Mouse (Mus musculus) myocyte (in vitro differentiated cells): ENCODE results near the gene Rnf126.

Experiments
- E2F4 ChIP-seq: IDR thresholded peaks from one replicate; pipeline ENCODE4 v1.6.1; 2011; ENCODE audit warnings: mild to moderate bottlenecking, control low read depth, moderate library complexity; ENCODE audit not compliant: insufficient read depth
- MAX ChIP-seq: IDR thresholded peaks from one replicate; pipeline ENCODE4 v1.6.1; 2011; ENCODE audit warnings: low read depth, mild to moderate bottlenecking, control low read depth
- POLR2A ChIP-seq: IDR thresholded peaks from one replicate; pipeline ENCODE4 v1.6.1; 2011; ENCODE audit warnings: low read depth, mild to moderate bottlenecking, control low read depth, moderate library complexity; ENCODE audit not compliant: insufficient read length
- REST ChIP-seq: IDR thresholded peaks from one replicate; pipeline ENCODE4 v1.6.1; 2011; ENCODE audit warnings: mild to moderate bottlenecking, control low read depth, moderate library complexity; ENCODE audit not compliant: insufficient read depth, insufficient read length
- TCF12 ChIP-seq: IDR thresholded peaks from one replicate; pipeline ENCODE4 v1.6.1; 2011; ENCODE audit warnings: mild to moderate bottlenecking, control low read depth; ENCODE audit not compliant: poor library complexity, insufficient read depth, severe bottlenecking
- USF1 ChIP-seq: IDR thresholded peaks from one replicate; pipeline ENCODE4 v1.6.1; 2011; ENCODE audit warnings: low read depth, mild to moderate bottlenecking, control low read depth, moderate library complexity

DNA sequence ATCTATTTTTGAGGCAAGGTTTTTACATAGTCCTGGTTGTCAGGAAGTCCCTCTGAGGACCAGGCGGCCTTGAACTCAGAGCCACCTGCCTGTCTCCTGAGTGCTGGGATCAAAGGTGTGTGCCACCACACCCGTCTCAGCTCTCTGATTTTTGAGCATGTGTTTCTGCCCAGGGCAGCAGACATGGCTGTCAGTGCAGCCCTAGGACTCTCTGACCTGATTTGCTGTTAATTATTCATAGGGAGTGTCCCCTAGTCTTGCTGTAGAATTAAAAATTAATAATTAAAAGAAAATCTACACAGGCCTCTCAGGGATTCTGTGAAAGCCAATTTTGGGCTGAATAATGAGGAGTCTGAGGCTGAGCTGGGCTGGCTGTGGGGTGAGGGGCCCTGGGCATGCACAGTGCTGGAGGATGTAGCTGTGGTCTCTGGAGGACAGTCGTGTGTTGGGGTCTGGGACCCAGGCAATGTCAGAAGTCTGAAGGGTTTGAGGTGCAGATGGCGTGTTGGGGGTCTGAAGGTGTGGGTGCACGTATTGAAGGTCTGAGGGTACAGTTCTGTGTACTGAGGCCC, 47.6 kb upstream of the Rnf126 start:
- no peak for TF ChIP-seq POLR2A
- TF ChIP-seq MAX, result no peak
- TF ChIP-seq TCF12, result no peak
- TF ChIP-seq USF1, result no peak
- no peak for TF ChIP-seq REST
- no peak for TF ChIP-seq E2F4
